Comparison of ENCODE assay signal across 11 mouse cellular contexts in the genomic region with DNA sequence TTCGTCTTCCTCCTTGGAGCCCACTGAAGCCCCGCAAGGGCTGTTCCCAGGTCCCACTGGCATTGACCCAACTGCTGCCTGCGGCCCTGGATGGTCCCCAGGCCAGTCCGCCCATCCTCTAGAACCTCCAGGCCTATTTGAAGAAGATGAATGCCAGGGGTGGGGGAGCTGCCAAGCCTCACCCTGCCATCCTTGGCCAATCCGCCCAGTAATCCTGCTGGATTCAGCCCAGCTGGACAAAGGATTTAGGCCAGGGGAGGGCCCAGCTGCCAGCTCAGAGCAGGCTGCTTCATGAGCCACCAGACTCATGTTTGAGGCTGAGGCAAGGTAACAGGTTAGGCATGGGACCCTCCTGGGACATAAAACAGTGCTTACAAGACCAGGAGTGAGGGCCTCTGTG. TPM values are rescaled to one million over a fixed set of nuclear protein-coding genes. Genes with fewer than 3 reads are reported as not detected.
DNase-seq lines count a peak whose midpoint lies in the region; ATAC-seq and TF ChIP-seq lines count a peak whose summit lies in the region.
"Had no signal": no experiment of that assay in that cellular context is flagged by ENCODE, and none has a peak within 500 bp of the region (broad histone marks: within the 10 kb centered on the region; RNA-seq: fewer than 3 reads in every experiment).

No protein-coding gene starts in this region.

- no peak overlapping the region for H3K9ac ChIP-seq in forebrain, embryonic 16.5 days (replicated peaks; ENCODE audit: low read depth, low read length)
- no peak overlapping the region for H3K9ac ChIP-seq in forebrain, embryonic 12.5 days
- H3K9ac ChIP-seq in midbrain, postnatal 0 days (replicated peaks; ENCODE audit: low read length, poor library complexity, severe bottlenecking) = no peak overlapping the region
- no peak overlapping the region for H3K9ac ChIP-seq in midbrain, embryonic 14.5 days (replicated peaks; ENCODE audit: low read length)
- H3K9ac ChIP-seq in stomach, postnatal 0 days (ENCODE audit: low read length) = no peak overlapping the region
- no peak overlapping the region for H3K9ac ChIP-seq in forebrain, embryonic 11.5 days (ENCODE audit: low read length)
- H3K9ac ChIP-seq: liver, embryonic 13.5 days had no signal

- H3K4me2 ChIP-seq in forebrain, embryonic 16.5 days (ENCODE audit: low read length) = no peak overlapping the region
- H3K4me2 ChIP-seq in forebrain, embryonic 12.5 days = no peak overlapping the region
- H3K4me2 ChIP-seq in midbrain, postnatal 0 days (ENCODE audit: low read depth, low read length, poor library complexity, severe bottlenecking) = no peak overlapping the region
- H3K4me2 ChIP-seq in midbrain, embryonic 14.5 days (ENCODE audit: low read length) = no peak overlapping the region
- no peak overlapping the region for H3K4me2 ChIP-seq in stomach, postnatal 0 days (replicated peaks; ENCODE audit: low read depth)
- no peak overlapping the region for H3K4me2 ChIP-seq in forebrain, embryonic 11.5 days (ENCODE audit: low read depth, low read length, severe bottlenecking)
- H3K4me2 ChIP-seq: liver, embryonic 13.5 days had no signal

- no peaks in the 10 kb centered on the region for H3K27me3 ChIP-seq in forebrain, embryonic 16.5 days (replicated peaks; ENCODE audit: control insufficient read depth, insufficient read depth, low read length)
- H3K27me3 ChIP-seq in forebrain, embryonic 12.5 days = peaks cover 20% of the 10 kb centered on the region
- H3K27me3 ChIP-seq in midbrain, postnatal 0 days (ENCODE audit: insufficient read depth, low read length) = no peaks in the 10 kb centered on the region
- no peaks in the 10 kb centered on the region for H3K27me3 ChIP-seq in midbrain, embryonic 14.5 days (ENCODE audit: control insufficient read depth, insufficient read depth, low read length)
- H3K27me3 ChIP-seq in stomach, postnatal 0 days (ENCODE audit: control insufficient read depth, insufficient read depth, low read length) = no peaks in the 10 kb centered on the region
- no peaks in the 10 kb centered on the region; the same call in 1 of the 2 replicates for H3K27me3 ChIP-seq in forebrain, embryonic 11.5 days (ENCODE audit: control insufficient read depth, insufficient read depth, low read length)

- WGBS in forebrain, embryonic 16.5 days = 54% methylated on average over 5 of the region's 5 CpGs
- WGBS in forebrain, embryonic 12.5 days = 80% methylated on average over 5 of the region's 5 CpGs
- WGBS in midbrain, postnatal 0 days = 64% methylated on average over 5 of the region's 5 CpGs
- WGBS in midbrain, embryonic 14.5 days = 63% methylated on average over 5 of the region's 5 CpGs
- WGBS in stomach, postnatal 0 days = 66% methylated on average over 5 of the region's 5 CpGs
- WGBS in forebrain, embryonic 11.5 days = 85% methylated on average over 5 of the region's 5 CpGs

- H3K27ac ChIP-seq in forebrain, embryonic 16.5 days (ENCODE audit: low read length) = no peak overlapping the region
- no peak overlapping the region for H3K27ac ChIP-seq in forebrain, embryonic 12.5 days
- no peak overlapping the region for H3K27ac ChIP-seq in midbrain, postnatal 0 days (ENCODE audit: low read depth, low read length)
- H3K27ac ChIP-seq in midbrain, embryonic 14.5 days (replicated peaks; ENCODE audit: low read depth, low read length) = no peak overlapping the region
- H3K27ac ChIP-seq in stomach, postnatal 0 days (replicated peaks) = no peak overlapping the region
- no peak overlapping the region for H3K27ac ChIP-seq in forebrain, embryonic 11.5 days (ENCODE audit: low read depth, low read length)
- H3K27ac ChIP-seq: liver, embryonic 13.5 days had no signal

- no peaks in the 10 kb centered on the region for H3K36me3 ChIP-seq in forebrain, embryonic 16.5 days (ENCODE audit: control insufficient read depth, insufficient read depth)
- H3K36me3 ChIP-seq in forebrain, embryonic 12.5 days (replicated peaks) = no peaks in the 10 kb centered on the region
- H3K36me3 ChIP-seq in midbrain, postnatal 0 days (ENCODE audit: insufficient read depth, low read length) = no peaks in the 10 kb centered on the region; the same call in 1 of the 2 replicates
- no peaks in the 10 kb centered on the region for H3K36me3 ChIP-seq in midbrain, embryonic 14.5 days (ENCODE audit: control insufficient read depth, insufficient read depth, low read length)
- H3K36me3 ChIP-seq in stomach, postnatal 0 days (ENCODE audit: control insufficient read depth, insufficient read depth, low read length) = no peaks in the 10 kb centered on the region
- no peaks in the 10 kb centered on the region for H3K36me3 ChIP-seq in forebrain, embryonic 11.5 days (ENCODE audit: control insufficient read depth, insufficient read depth, low read length)
- H3K36me3 ChIP-seq: liver, embryonic 13.5 days had no signal

- no peak for TF ChIP-seq EP300 in stomach, postnatal 0 days (optimal IDR thresholded peaks at IDR 0.05)

- no peak for TF ChIP-seq CTCF in midbrain, postnatal 0 days (IDR thresholded peaks at IDR 0.05)
- TF ChIP-seq CTCF in stomach, postnatal 0 days (IDR thresholded peaks at IDR 0.05; ENCODE audit: low read depth) = no peak

- H3K4me1 ChIP-seq in forebrain, embryonic 16.5 days (replicated peaks; ENCODE audit: control insufficient read depth, insufficient read depth, low read length) = peaks cover 13% of the 10 kb centered on the region
- H3K4me1 ChIP-seq in forebrain, embryonic 12.5 days = peaks cover 21% of the 10 kb centered on the region; the same call in 1 of the 2 replicates
- peaks cover 8% of the 10 kb centered on the region; the same call in 1 of the 2 replicates for H3K4me1 ChIP-seq in midbrain, postnatal 0 days (ENCODE audit: insufficient read depth, low read length)
- H3K4me1 ChIP-seq in midbrain, embryonic 14.5 days (ENCODE audit: control insufficient read depth, insufficient read depth, low read length) = peaks cover 4% of the 10 kb centered on the region; the same call in 1 of the 2 replicates
- H3K4me1 ChIP-seq in stomach, postnatal 0 days (replicated peaks; ENCODE audit: control insufficient read depth, insufficient read depth) = no peaks in the 10 kb centered on the region
- no peaks in the 10 kb centered on the region for H3K4me1 ChIP-seq in forebrain, embryonic 11.5 days (replicated peaks; ENCODE audit: control insufficient read depth, insufficient read depth, low read length)
- H3K4me1 ChIP-seq: liver, embryonic 13.5 days had no signal

- H3K4me3 ChIP-seq in forebrain, embryonic 16.5 days (replicated peaks; ENCODE audit: low read length) = no peak overlapping the region
- no peak overlapping the region for H3K4me3 ChIP-seq in forebrain, embryonic 12.5 days (replicated peaks)
- H3K4me3 ChIP-seq in midbrain, postnatal 0 days (ENCODE audit: low read depth, low read length) = no peak overlapping the region
- no peak overlapping the region for H3K4me3 ChIP-seq in midbrain, embryonic 14.5 days (replicated peaks; ENCODE audit: low read depth, low read length)
- H3K4me3 ChIP-seq in stomach, postnatal 0 days (ENCODE audit: low read depth, low read length) = no peak overlapping the region
- H3K4me3 ChIP-seq in forebrain, embryonic 11.5 days (ENCODE audit: low read depth, low read length) = no peak overlapping the region
- H3K4me3 ChIP-seq: liver, embryonic 13.5 days had no signal

- no peaks in the 10 kb centered on the region for H3K9me3 ChIP-seq in forebrain, embryonic 16.5 days (ENCODE audit: control insufficient read depth, low read length)
- no peaks in the 10 kb centered on the region for H3K9me3 ChIP-seq in forebrain, embryonic 12.5 days
- no peaks in the 10 kb centered on the region for H3K9me3 ChIP-seq in midbrain, postnatal 0 days (ENCODE audit: low read length)
- no peaks in the 10 kb centered on the region for H3K9me3 ChIP-seq in midbrain, embryonic 14.5 days (ENCODE audit: control insufficient read depth, low read length)
- no peaks in the 10 kb centered on the region for H3K9me3 ChIP-seq in stomach, postnatal 0 days (ENCODE audit: control insufficient read depth, low read length)
- H3K9me3 ChIP-seq in forebrain, embryonic 11.5 days (ENCODE audit: control insufficient read depth, low read length) = no peaks in the 10 kb centered on the region
- H3K9me3 ChIP-seq: liver, embryonic 13.5 days had no signal

- DNase-seq in midbrain, postnatal 0 days (ENCODE audit: low spot score) = peak; percentile 83
- DNase-seq in midbrain, embryonic 14.5 days = no peak
- peak; percentile 85 to 88 for DNase-seq in cerebellum, postnatal 36 days
- peak; percentile 55 for DNase-seq in right cerebral cortex, postnatal 14 days
- no peak for DNase-seq in stomach, postnatal 0 days (ENCODE audit: low spot score)
- no peak for DNase-seq in forebrain, embryonic 11.5 days (ENCODE audit: low spot score)
- DNase-seq: liver, embryonic 13.5 days had no signal

- ATAC-seq in forebrain, embryonic 16.5 days = peak; percentile 41
- ATAC-seq in forebrain, embryonic 12.5 days (ENCODE audit: low FRiP score) = no peak
- 0 out of 2 replicates have a peak, but pooled peaks have one; percentile 29 for ATAC-seq in midbrain, postnatal 0 days (ENCODE audit: low FRiP score)
- ATAC-seq in midbrain, embryonic 14.5 days (ENCODE audit: low FRiP score, low TSS enrichment) = no peak
- ATAC-seq in stomach, postnatal 0 days (ENCODE audit: low FRiP score, low TSS enrichment) = no peak
- ATAC-seq in forebrain, embryonic 11.5 days (replicated peaks; ENCODE audit: low FRiP score) = no peak
- ATAC-seq: inflammation-experienced regulatory T-cells, adult 6 months had no signal

RNA-seq across cellular contexts. Expression of a gene that starts 45.7 kb away (rescaled TPM):
- polyA plus RNA-seq in forebrain, embryonic 16.5 days (2015; fragmentation: Nextera tagmentation; extraction: Ambion mirVana) = 11.3 and 14.1 TPM in 2 replicates
- polyA plus RNA-seq in forebrain, embryonic 12.5 days (2016; fragmentation: Nextera tagmentation; extraction: Ambion mirVana) = 4.2 and 5.3 TPM in 2 replicates
- 49.8 and 51.1 TPM in 2 replicates for total RNA-seq in midbrain, postnatal 0 days (2014; rRNA removed)
- 21.1 and 21.7 TPM in 2 replicates for polyA plus RNA-seq in midbrain, postnatal 0 days (2015; fragmentation: Nextera tagmentation; extraction: Ambion mirVana)
- polyA plus RNA-seq in midbrain, embryonic 14.5 days (2014; fragmentation: Nextera tagmentation; extraction: Ambion mirVana) = 12.1 and 13.0 TPM in 2 replicates
- 15.4 and 18.3 TPM in 2 replicates for polyA plus RNA-seq in stomach, postnatal 0 days (2015; fragmentation: Nextera tagmentation; extraction: Ambion mirVana)
- polyA plus RNA-seq in forebrain, embryonic 11.5 days (2014; fragmentation: Nextera tagmentation; extraction: Ambion mirVana) = 2.4 and 3.1 TPM in 2 replicates
- polyA plus RNA-seq: inflammation-experienced regulatory T-cells, adult 6 months had no signal

RNA-seq across cellular contexts. Expression of a gene that starts 46.9 kb away (rescaled TPM):
- polyA plus RNA-seq in forebrain, embryonic 16.5 days (2015; fragmentation: Nextera tagmentation; extraction: Ambion mirVana) = 47.1 and 47.3 TPM in 2 replicates
- 46.7 and 51.8 TPM in 2 replicates for polyA plus RNA-seq in forebrain, embryonic 12.5 days (2016; fragmentation: Nextera tagmentation; extraction: Ambion mirVana)
- 36.7 and 39.8 TPM in 2 replicates for total RNA-seq in midbrain, postnatal 0 days (2014; rRNA removed)
- polyA plus RNA-seq in midbrain, postnatal 0 days (2015; fragmentation: Nextera tagmentation; extraction: Ambion mirVana) = 27.3 and 28.8 TPM in 2 replicates
- 30.6 and 38.8 TPM in 2 replicates for polyA plus RNA-seq in midbrain, embryonic 14.5 days (2014; fragmentation: Nextera tagmentation; extraction: Ambion mirVana)
- polyA plus RNA-seq in stomach, postnatal 0 days (2015; fragmentation: Nextera tagmentation; extraction: Ambion mirVana) = 14.8 and 14.9 TPM in 2 replicates
- 43.1 and 49.1 TPM in 2 replicates for polyA plus RNA-seq in forebrain, embryonic 11.5 days (2014; fragmentation: Nextera tagmentation; extraction: Ambion mirVana)

RNA-seq across cellular contexts. Expression of a gene that starts 50.1 kb away (rescaled TPM):
- polyA plus RNA-seq in forebrain, embryonic 16.5 days (2015; fragmentation: Nextera tagmentation; extraction: Ambion mirVana) = 91.4 and 100 TPM in 2 replicates
- polyA plus RNA-seq in forebrain, embryonic 12.5 days (2016; fragmentation: Nextera tagmentation; extraction: Ambion mirVana) = 456 and 462 TPM in 2 replicates
- 111 and 115 TPM in 2 replicates for total RNA-seq in midbrain, postnatal 0 days (2014; rRNA removed)
- 165 and 180 TPM in 2 replicates for polyA plus RNA-seq in midbrain, postnatal 0 days (2015; fragmentation: Nextera tagmentation; extraction: Ambion mirVana)
- 111 and 123 TPM in 2 replicates for polyA plus RNA-seq in midbrain, embryonic 14.5 days (2014; fragmentation: Nextera tagmentation; extraction: Ambion mirVana)
- 0.24 and 0.36 TPM in 2 replicates for polyA plus RNA-seq in stomach, postnatal 0 days (2015; fragmentation: Nextera tagmentation; extraction: Ambion mirVana)
- 313 and 318 TPM in 2 replicates for polyA plus RNA-seq in forebrain, embryonic 11.5 days (2014; fragmentation: Nextera tagmentation; extraction: Ambion mirVana)
- polyA plus RNA-seq: C2C12 had no signal

RNA-seq across cellular contexts. Expression of a gene that starts 55.9 kb away (rescaled TPM):
- 19.5 and 22.1 TPM in 2 replicates for polyA plus RNA-seq in forebrain, embryonic 16.5 days (2015; fragmentation: Nextera tagmentation; extraction: Ambion mirVana)
- polyA plus RNA-seq in forebrain, embryonic 12.5 days (2016; fragmentation: Nextera tagmentation; extraction: Ambion mirVana) = 17.2 and 19.3 TPM in 2 replicates
- total RNA-seq in midbrain, postnatal 0 days (2014; rRNA removed) = 12.2 and 14.0 TPM in 2 replicates
- 15.2 and 15.7 TPM in 2 replicates for polyA plus RNA-seq in midbrain, postnatal 0 days (2015; fragmentation: Nextera tagmentation; extraction: Ambion mirVana)
- 6.0 and 10.0 TPM in 2 replicates for polyA plus RNA-seq in midbrain, embryonic 14.5 days (2014; fragmentation: Nextera tagmentation; extraction: Ambion mirVana)
- 10.3 and 10.5 TPM in 2 replicates for polyA plus RNA-seq in stomach, postnatal 0 days (2015; fragmentation: Nextera tagmentation; extraction: Ambion mirVana)
- 7.2 and 9.7 TPM in 2 replicates for polyA plus RNA-seq in forebrain, embryonic 11.5 days (2014; fragmentation: Nextera tagmentation; extraction: Ambion mirVana)

Comparison
In these comparisons a context has a peak if more than half of its experiments do, and no peak if none do; other contexts are left out.
1. ATAC-seq: peak in forebrain, embryonic 16.5 days (single experiment) and midbrain, postnatal 0 days (single experiment); none in forebrain, embryonic 12.5 days (single experiment), midbrain, embryonic 14.5 days (single experiment), stomach, postnatal 0 days (single experiment) and forebrain, embryonic 11.5 days (single experiment).
2. DNase-seq: peak in midbrain, postnatal 0 days (single experiment), cerebellum, postnatal 36 days (2 of 2) and right cerebral cortex, postnatal 14 days (single experiment); none in midbrain, embryonic 14.5 days (single experiment), stomach, postnatal 0 days (single experiment) and forebrain, embryonic 11.5 days (single experiment).
3. RNA of a gene that starts 50.1 kb away (polyA plus RNA-seq): 456 to 462 TPM in forebrain, embryonic 12.5 days, 313 to 318 TPM in forebrain, embryonic 11.5 days, 165 to 180 TPM in midbrain, postnatal 0 days, 111 to 123 TPM in midbrain, embryonic 14.5 days and 91.4 to 100 TPM in forebrain, embryonic 16.5 days; 0.24 to 0.36 TPM in stomach, postnatal 0 days; every median in the first group is over 10 times any median in the second.